Mouse (Mus musculus) embryonic facial prominence, embryonic 12.5 days (tissue): ENCODE results near the gene Fstl4. TPM values are rescaled to one million over a fixed set of nuclear protein-coding genes. Genes with fewer than 3 reads are reported as not detected.

ENCODE experiments used
- ATAC-seq: fragments of 200-750 bp; cut with Nextera tagmentation; 2 replicates; pipeline ENCODE4 v1.8.0; 2017; ENCODE audit not compliant: insufficient number of reproducible peaks, insufficient read depth, low FRiP score, low TSS enrichment
- H3K27ac ChIP-seq: fragments of 300-500 bp; sonication (generic); 2 replicates; pipeline ENCODE4 v1.5.1; 2016; ENCODE audit warnings: mild to moderate bottlenecking
- H3K27me3 ChIP-seq: fragments of 300-500 bp; sonication (generic); 2 replicates; pipeline ENCODE4 v1.6.1; 2016; ENCODE audit warnings: mild to moderate bottlenecking, moderate library complexity
- H3K36me3 ChIP-seq: fragments of 300-500 bp; sonication (generic); 2 replicates; pipeline ENCODE4 v1.6.1; 2016; ENCODE audit warnings: mild to moderate bottlenecking
- H3K4me1 ChIP-seq: fragments of 300-500 bp; sonication (generic); 2 replicates; pipeline ENCODE4 v1.6.1; 2016
- H3K4me2 ChIP-seq: fragments of 300-500 bp; sonication (generic); replicated peaks from 2 replicates; pipeline ENCODE4 v1.6.1; 2016; ENCODE audit warnings: mild to moderate bottlenecking, moderate library complexity
- H3K4me3 ChIP-seq: fragments of 300-500 bp; sonication (generic); 2 replicates; pipeline ENCODE4 v1.5.1; 2016; ENCODE audit warnings: mild to moderate bottlenecking
- H3K9ac ChIP-seq: fragments of 300-500 bp; sonication (generic); 2 replicates; pipeline ENCODE4 v1.6.1; 2016; ENCODE audit warnings: mild to moderate bottlenecking, moderate library complexity
- H3K9me3 ChIP-seq: fragments of 300-500 bp; sonication (generic); 2 replicates; pipeline ENCODE4 v1.6.1; 2016; ENCODE audit warnings: mild to moderate bottlenecking, moderate library complexity
- WGBS: fragments of 180-500 bp; shearing (Covaris S2); methylation state at CpG from one replicate; pipeline ENCODE4 v1.1.7; 2016; 5-methylcytosine and 5-hydroxymethylcytosine counted together
- polyA plus RNA-seq: library from polyadenylated mRNA; unstranded; fragments of >200 nt; fragmentation: Nextera tagmentation; extraction: Ambion mirVana; gene quantifications from 2 replicates; pipeline ENCODE4 v1.2.1, GENCODE M21; 2016

The Fstl4 gene
- polyA plus RNA-seq, 1 experiment from 2014 or later = 4.1 TPM

DNA sequence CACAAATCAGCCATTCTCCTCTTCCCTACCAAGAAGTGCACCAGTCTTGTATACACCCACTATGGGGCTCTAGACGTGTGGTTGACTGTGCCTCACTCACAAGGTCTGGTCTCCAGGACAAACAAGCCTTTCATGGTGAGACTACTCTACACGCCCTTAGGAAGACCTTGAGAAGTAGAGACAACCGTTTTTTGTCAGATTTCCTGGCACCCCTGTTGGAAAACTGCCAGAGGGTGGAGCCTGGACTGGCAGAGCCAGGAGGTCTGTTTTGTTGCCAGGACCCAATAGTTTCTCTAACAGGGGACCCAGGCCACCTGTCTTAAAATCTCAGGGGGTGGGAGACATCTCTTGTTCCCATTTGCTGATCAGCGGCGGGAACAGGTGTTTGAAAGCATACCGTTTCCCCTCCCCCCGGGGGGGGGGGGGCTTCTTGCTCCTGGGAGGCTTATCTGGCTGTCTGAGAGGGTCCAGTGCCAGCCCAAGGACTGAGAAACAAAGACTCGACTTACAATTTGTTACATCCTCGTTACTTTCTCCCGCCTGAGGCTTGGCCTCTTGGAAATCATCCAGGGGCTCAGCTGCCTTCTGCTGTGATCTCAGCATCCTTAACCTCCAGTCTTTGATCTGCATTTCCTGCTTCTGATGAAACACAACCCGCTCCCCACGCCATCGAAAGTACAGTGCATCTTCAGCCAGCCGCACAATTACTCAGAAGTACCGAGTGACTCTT lies 155.0 kb downstream of the Fstl4 start:
- no peak overlapping the region for H3K4me2 ChIP-seq
- H3K4me3 ChIP-seq = no peak overlapping the region
- WGBS = 30% methylated on average over 15 of the region's 15 CpGs
- no peak overlapping the region for H3K27ac ChIP-seq
- peaks cover 6% of the 10 kb centered on the region; the same call in 1 of the 2 replicates for H3K4me1 ChIP-seq
- no peaks in the 10 kb centered on the region for H3K9me3 ChIP-seq
- H3K9ac ChIP-seq = no peak overlapping the region
- no peaks in the 10 kb centered on the region for H3K27me3 ChIP-seq
- no peaks in the 10 kb centered on the region for H3K36me3 ChIP-seq
- ATAC-seq = no peak

DNA sequence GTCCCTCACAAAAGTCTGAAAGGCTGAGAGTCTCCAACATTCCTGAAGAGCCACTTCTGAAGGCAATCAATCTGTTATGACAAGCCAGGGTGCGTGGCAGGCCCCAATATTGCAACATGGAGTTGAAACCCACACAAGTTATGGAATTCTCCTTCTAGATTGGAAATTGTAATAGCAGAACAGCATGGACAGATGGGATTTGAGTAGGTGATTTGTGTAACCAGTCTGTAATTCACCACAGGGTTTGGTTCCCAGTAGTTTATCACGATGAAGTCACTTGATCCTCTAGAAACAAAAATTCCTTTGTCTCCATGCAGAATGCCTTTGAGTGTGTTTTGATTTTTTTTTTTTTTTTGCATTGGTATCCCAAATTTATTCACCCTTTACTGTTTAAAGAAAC lies 159.8 kb downstream of the Fstl4 start:
- no peak overlapping the region for H3K4me3 ChIP-seq
- no peaks in the 10 kb centered on the region for H3K36me3 ChIP-seq
- H3K9ac ChIP-seq = no peak overlapping the region
- H3K9me3 ChIP-seq = no peaks in the 10 kb centered on the region
- peaks cover 6% of the 10 kb centered on the region; the same call in 1 of the 2 replicates for H3K4me1 ChIP-seq
- no peak overlapping the region for H3K4me2 ChIP-seq
- no peak for ATAC-seq
- no peaks in the 10 kb centered on the region for H3K27me3 ChIP-seq
- 61% methylated on average over 2 of the region's 2 CpGs for WGBS
- H3K27ac ChIP-seq = no peak overlapping the region

DNA sequence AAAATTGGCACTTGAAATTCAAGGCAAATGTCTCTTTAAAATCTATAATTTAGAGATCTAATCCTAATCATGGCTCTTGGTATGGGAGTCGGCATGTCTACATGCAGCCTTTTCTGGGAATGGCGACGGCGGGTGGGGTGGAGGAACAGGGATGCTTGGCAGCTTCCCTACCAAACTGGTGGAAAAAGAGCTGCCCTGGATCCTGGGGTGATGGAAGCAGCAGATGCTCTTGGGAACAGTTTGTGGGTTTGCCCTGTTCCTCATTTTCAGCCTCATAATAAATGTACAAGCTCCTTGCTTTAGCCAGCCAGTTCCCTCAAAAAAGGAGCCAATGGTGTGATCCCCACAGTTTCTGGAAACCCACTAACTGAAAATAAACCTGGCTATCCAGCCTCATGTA lies 163.9 kb downstream of the Fstl4 start:
- H3K4me3 ChIP-seq = no peak overlapping the region
- no peaks in the 10 kb centered on the region for H3K9me3 ChIP-seq
- no peaks in the 10 kb centered on the region for H3K27me3 ChIP-seq
- no peak overlapping the region for H3K27ac ChIP-seq
- H3K9ac ChIP-seq = no peak overlapping the region
- H3K36me3 ChIP-seq = no peaks in the 10 kb centered on the region
- WGBS = 90% methylated on average over 4 of the region's 4 CpGs
- no peak overlapping the region for H3K4me2 ChIP-seq
- no peaks in the 10 kb centered on the region for H3K4me1 ChIP-seq
- no peak for ATAC-seq

DNA sequence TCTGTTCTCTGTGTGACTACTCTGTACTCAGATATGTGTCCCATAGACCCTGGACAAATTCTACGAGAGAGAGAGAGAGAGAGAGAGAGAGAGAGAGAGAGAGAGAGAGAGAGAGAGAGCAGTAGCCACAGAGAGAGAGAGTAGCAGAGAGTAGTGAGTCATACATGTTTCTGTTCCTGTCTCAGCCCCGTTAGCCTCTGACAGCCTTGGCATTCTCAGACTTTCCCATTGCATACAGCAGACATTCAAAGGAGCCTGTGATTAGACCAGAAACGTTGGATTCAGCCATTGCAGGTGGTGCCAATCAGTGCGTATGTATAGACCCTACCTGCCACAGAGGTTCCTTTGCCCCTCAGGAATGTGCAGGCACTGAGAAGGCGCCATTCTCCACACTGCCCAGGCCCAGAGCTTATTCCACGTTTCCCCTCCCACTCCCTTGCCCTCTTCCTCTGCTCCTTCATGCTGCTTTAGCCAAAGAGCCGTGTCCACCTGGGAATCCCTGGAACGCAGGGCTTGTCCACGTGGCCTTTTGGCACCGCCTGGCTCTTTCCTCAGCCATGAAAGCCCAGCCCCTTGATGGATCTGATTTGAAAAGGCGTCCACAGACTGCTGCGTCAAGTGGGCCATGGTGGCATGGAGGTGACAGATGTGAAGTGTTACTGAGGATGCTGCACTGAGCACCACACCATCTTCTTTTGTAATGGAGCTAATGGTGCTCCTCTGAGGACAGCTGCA lies 175.1 kb downstream of the Fstl4 start:
- no peak for ATAC-seq
- no peaks in the 10 kb centered on the region for H3K36me3 ChIP-seq
- no peaks in the 10 kb centered on the region for H3K4me1 ChIP-seq
- H3K4me3 ChIP-seq = no peak overlapping the region
- 73% methylated on average over 12 of the region's 12 CpGs for WGBS
- H3K4me2 ChIP-seq = no peak overlapping the region
- H3K27ac ChIP-seq = no peak overlapping the region
- no peaks in the 10 kb centered on the region for H3K27me3 ChIP-seq
- H3K9ac ChIP-seq = no peak overlapping the region
- no peaks in the 10 kb centered on the region for H3K9me3 ChIP-seq

DNA sequence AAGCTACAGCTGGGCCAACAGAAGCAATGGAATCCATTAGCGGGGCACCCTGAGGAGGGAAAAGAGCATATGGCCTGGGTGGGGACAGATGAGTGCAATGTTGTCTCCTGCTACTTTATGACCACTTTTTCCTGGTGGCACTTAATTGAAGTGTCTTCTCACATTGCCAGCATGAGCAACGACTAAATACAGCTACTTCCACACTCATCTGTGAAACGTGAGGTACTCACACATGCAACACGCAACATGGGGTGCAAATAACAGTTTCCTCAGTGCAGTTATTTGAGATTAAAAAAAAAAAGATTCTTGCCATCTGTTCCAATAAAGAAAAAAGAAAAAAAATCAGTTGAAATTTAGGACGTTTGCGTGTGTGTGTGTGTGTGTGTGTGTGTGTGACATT lies 178.5 kb downstream of the Fstl4 start:
- no peak overlapping the region for H3K4me3 ChIP-seq
- no peak for ATAC-seq
- H3K27ac ChIP-seq = no peak overlapping the region
- H3K4me2 ChIP-seq = no peak overlapping the region
- WGBS = 82% methylated on average over 6 of the region's 6 CpGs
- H3K36me3 ChIP-seq = no peaks in the 10 kb centered on the region
- no peaks in the 10 kb centered on the region for H3K4me1 ChIP-seq
- no peaks in the 10 kb centered on the region for H3K27me3 ChIP-seq
- H3K9ac ChIP-seq = no peak overlapping the region
- H3K9me3 ChIP-seq = no peaks in the 10 kb centered on the region

DNA sequence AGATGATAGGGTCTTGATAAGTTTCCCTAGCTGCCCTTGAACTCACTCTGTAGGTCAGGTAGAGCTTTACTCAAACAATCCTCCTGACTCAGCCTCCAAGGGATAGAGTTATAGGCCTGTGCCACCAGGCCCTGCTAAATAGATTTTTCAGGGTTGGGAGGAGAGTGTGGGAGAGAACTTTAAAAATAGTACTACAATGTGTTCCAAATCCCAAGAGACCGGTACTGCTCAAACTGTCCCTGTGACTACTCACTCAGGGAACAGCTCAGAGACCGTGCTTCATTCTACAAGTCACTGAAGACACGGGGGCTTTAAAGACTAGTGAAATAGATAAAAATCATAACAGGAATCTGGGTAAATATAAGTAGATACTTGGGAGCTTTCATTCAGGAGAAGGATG lies 190.6 kb downstream of the Fstl4 start:
- H3K4me1 ChIP-seq = no peaks in the 10 kb centered on the region
- no peak overlapping the region for H3K9ac ChIP-seq
- H3K27me3 ChIP-seq = no peaks in the 10 kb centered on the region
- no peaks in the 10 kb centered on the region for H3K9me3 ChIP-seq
- WGBS = 93% methylated on average over 3 of the region's 3 CpGs
- H3K36me3 ChIP-seq = no peaks in the 10 kb centered on the region
- H3K4me3 ChIP-seq = no peak overlapping the region
- H3K4me2 ChIP-seq = no peak overlapping the region
- no peak overlapping the region for H3K27ac ChIP-seq
- ATAC-seq = no peak

DNA sequence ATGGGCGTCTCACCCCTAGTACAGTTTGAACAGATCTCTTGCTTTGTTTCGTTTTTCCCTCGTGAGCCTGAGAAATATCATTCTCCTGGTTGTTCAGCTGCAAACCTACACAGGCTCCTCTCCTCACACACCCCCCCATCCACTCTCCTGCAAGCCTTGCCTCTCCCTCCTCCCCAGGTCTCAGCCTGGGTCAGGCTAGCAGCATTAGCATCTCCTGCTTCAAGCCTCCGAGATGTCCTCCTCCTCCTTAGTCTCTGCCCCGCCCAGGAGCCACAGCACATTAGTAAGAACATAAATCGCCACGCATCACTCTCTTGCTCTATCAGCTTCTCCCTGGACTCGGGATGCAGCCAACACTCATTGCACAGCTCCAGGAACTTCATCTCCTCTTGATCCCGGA lies 204.4 kb downstream of the Fstl4 start:
- no peak overlapping the region for H3K27ac ChIP-seq
- no peaks in the 10 kb centered on the region for H3K36me3 ChIP-seq
- H3K9me3 ChIP-seq = no peaks in the 10 kb centered on the region
- no peak overlapping the region for H3K4me3 ChIP-seq
- H3K4me2 ChIP-seq = no peak overlapping the region
- H3K4me1 ChIP-seq = 0 out of 2 replicates have a peak, but pooled peaks cover 2% of the 10 kb centered on the region
- no peaks in the 10 kb centered on the region for H3K27me3 ChIP-seq
- ATAC-seq = no peak
- WGBS = 71% methylated on average over 9 of the region's 9 CpGs
- no peak overlapping the region for H3K9ac ChIP-seq

DNA sequence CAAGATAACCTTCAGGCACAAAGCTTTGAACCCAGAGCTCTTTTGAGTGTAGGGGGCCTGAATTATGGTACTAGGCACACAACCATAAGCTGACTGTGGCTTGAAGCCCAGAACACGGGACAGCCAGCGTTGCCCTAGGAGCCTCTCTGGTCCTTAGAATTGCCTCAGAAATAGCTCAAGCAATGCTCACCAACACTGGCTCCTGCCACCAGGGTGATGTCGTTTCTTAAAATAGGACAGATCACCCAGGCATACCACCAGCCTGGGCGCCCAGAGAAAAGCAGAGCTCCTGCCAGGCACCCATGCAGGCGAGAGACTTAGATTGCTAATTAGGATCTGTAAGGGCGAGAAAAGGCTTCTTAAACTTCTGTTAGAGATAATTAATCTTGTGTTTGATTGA lies 206.0 kb downstream of the Fstl4 start:
- Histone ChIP-seq H3K4me3 (no peak overlapping the region), H3K9ac (no peak overlapping the region), H3K4me1 (0 out of 2 replicates have a peak, but pooled peaks cover 2% of the 10 kb centered on the region), H3K4me2 (no peak overlapping the region), H3K27me3 (no peaks in the 10 kb centered on the region), H3K9me3 (no peaks in the 10 kb centered on the region), H3K27ac (no peak overlapping the region), H3K36me3 (no peaks in the 10 kb centered on the region)
- WGBS = 79% methylated on average over 6 of the region's 6 CpGs
- ATAC-seq = no peak

DNA sequence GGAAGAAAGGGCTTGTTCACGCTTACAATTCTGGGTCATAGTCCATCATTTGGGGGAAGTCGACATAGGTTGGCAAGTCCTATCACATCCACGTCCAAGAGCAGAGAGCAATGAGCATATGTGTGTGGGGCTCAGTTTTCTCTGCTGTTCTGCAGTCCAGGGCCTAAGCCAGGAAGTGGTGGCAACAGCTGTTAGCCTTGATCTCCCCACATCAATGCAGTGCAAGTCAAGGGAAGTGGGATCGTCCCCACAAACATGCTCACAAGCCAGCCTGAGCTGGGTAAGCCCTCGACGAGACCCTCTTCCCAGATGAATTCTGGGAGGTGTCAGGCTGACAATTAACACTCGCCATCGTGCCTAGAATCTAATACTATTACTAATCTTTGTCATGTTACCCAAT lies 222.6 kb downstream of the Fstl4 start:
- no peak for ATAC-seq
- no peak overlapping the region for H3K4me2 ChIP-seq
- 0 out of 2 replicates have a peak, but pooled peaks cover 2% of the 10 kb centered on the region for H3K9me3 ChIP-seq
- no peak overlapping the region for H3K27ac ChIP-seq
- H3K9ac ChIP-seq = no peak overlapping the region
- H3K27me3 ChIP-seq = no peaks in the 10 kb centered on the region
- no peak overlapping the region for H3K4me3 ChIP-seq
- 87% methylated on average over 8 of the region's 8 CpGs for WGBS
- no peaks in the 10 kb centered on the region for H3K36me3 ChIP-seq
- H3K4me1 ChIP-seq = no peaks in the 10 kb centered on the region

DNA sequence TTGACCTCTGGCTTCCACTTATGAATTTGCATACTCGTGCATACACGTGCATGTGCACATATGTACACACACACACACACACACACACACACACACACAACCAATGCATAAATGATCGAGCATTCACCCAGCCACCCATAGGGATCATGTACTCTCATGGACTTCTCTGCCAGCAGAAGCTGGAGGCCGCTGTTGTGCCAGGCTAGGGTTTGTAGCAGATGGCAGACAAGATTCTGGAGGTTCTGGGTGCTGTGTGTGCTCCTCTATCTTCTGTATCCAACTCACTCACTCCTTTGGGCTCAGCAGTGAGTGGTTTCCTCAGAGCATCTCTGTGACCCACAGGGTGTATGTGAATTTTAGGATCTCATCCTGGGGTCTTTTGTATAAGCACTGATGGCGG lies 230.3 kb downstream of the Fstl4 start:
- WGBS = 91% methylated on average over 5 of the region's 5 CpGs
- ATAC-seq = no peak

DNA sequence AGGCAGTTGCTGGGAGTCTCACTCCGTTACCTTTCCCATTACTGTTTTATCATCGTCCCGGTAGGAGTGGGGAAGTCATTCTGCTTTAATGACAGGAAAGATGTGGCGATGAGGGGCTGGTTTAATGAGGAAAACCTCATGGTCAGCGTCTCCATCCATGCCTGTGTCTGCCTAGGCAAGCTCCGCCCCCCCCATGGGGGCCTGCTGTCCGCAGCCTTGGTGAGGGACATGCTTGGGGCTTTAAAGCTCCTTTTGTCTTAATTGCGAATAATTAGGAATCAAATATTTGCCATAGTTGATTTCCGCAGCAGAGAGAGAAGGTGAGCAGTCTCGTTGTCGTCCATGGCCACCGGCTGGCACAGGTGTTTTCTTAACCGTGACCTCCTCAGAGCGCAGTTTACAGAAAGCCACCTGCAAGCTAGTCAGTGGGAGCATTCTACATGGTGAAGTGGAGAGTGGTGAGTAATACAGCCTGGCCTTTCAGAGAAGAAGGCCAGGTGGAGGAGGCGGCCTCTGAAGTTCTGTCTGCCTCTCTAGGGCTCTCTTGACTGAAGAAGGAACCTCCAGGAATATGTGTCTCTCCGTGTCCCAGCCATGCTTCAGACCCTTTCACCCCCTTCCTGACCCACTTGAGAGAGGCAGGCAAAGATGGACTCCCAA lies 232.1 kb downstream of the Fstl4 start:
- 77% methylated on average over 16 of the region's 16 CpGs for WGBS

More for the DNA sequence above, 230.3 kb downstream of the Fstl4 start:
- H3K9me3 ChIP-seq = no peaks in the 10 kb centered on the region
- H3K27me3 ChIP-seq = no peaks in the 10 kb centered on the region
- no peaks in the 10 kb centered on the region for H3K36me3 ChIP-seq
- H3K4me1 ChIP-seq = peaks cover 9% of the 10 kb centered on the region
- H3K9ac ChIP-seq = no peak overlapping the region
- H3K27ac ChIP-seq = no peak overlapping the region
- H3K4me3 ChIP-seq = no peak overlapping the region
- no peak overlapping the region for H3K4me2 ChIP-seq

DNA sequence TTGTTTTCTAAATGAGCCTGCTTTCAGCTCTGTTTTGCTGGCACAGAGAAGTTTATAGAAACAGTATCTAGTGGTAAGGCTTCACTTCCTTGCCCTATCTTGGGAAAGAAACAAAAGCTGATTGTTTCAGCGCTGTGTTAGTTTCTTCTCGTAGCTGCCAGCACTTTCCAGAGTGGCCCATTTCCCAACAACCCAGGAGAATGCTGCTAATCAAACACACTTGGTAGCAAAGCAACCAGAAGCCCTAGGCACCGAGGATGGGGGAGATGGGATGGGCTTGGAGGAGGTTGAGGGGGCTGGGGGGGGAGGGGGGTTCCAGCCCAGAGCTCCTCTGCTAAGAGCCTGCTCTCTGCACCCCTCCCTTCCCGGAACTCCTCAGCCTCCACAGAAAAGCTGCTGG lies 233.0 kb downstream of the Fstl4 start:
- Histone ChIP-seq H3K27ac (no peak overlapping the region), H3K9me3 (no peaks in the 10 kb centered on the region)

More for the DNA sequence above, 232.1 kb downstream of the Fstl4 start:
- H3K27ac ChIP-seq = no peak overlapping the region
- no peak overlapping the region for H3K4me3 ChIP-seq
- no peak for ATAC-seq
- H3K9ac ChIP-seq = no peak overlapping the region
- H3K4me2 ChIP-seq = no peak overlapping the region
- no peaks in the 10 kb centered on the region for H3K27me3 ChIP-seq
- no peaks in the 10 kb centered on the region for H3K9me3 ChIP-seq
- H3K36me3 ChIP-seq = no peaks in the 10 kb centered on the region
- H3K4me1 ChIP-seq = peaks cover 9% of the 10 kb centered on the region

More for the DNA sequence above, 233.0 kb downstream of the Fstl4 start:
- WGBS = 15% methylated on average over 4 of the region's 4 CpGs
- no peak for ATAC-seq
- Histone ChIP-seq H3K36me3 (no peaks in the 10 kb centered on the region), H3K27me3 (no peaks in the 10 kb centered on the region), H3K4me3 (no peak overlapping the region), H3K4me1 (peaks cover 9% of the 10 kb centered on the region), H3K4me2 (no peak overlapping the region), H3K9ac (no peak overlapping the region)
